Mouse (Mus musculus) ES-E14 (cell line): ENCODE measurements at regions not wholly inside any gene's neighbourhood (a gene's known extent, or its start where the extent isn't known, plus 50 kb on each side); places are given as distances from the start of the nearest gene placed in this dataset.

Experiments
- HCFC1 ChIP-seq: IDR thresholded peaks from 2 replicates; pipeline ENCODE4 v1.6.1; 2012; ENCODE audit warnings: low read length, inconsistent platforms, borderline replicate concordance; ENCODE audit not compliant: insufficient read depth
- ZC3H11A ChIP-seq: IDR thresholded peaks from 2 replicates; pipeline ENCODE4 v1.6.1; 2012; ENCODE audit warnings: low read depth, mild to moderate bottlenecking, inconsistent platforms, low read length, borderline replicate concordance
- ZNF384 ChIP-seq: IDR thresholded peaks from 2 replicates; pipeline ENCODE4 v1.6.1; 2012; ENCODE audit warnings: low read depth, low read length, inconsistent platforms

DNA sequence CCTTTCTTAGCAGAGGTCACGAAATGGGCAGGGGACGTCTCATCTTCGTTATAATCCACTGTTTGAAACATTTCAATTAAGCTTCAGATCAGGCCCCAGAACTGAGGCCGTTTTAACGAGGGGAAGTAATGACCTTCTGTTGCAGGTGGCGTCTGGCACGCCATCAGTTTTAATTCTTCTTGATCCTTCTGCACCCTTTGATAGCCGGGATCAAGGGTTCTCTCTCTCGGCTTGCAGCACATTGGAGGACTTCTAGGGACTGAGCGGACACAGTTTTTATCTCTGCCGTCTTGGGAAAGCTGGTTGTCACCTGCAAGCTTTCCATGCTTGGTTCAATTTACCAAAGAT lies 151.9 kb upstream of the Lmo4 start:
- TF ChIP-seq HCFC1 (no peak), ZC3H11A (no peak), ZNF384 (no peak)
